Mouse (Mus musculus) spleen, adult 10 weeks (tissue): ENCODE results near the gene Stra6. TPM values are rescaled to one million over a fixed set of nuclear protein-coding genes. Genes with fewer than 3 reads are reported as not detected.

Experiments used
- polyA plus RNA-seq: library from polyadenylated mRNA; stranded (reverse); fragments of 350-450 nt; fragmentation: Illumina TruSeq; extraction: RNeasy Lipid Tissue Mini Kit (QIAGEN cat#74804); gene quantifications from one replicate; pipeline ENCODE4 v1.2.3, GENCODE M21; 2015; ENCODE audit warnings: low replicate concordance; ENCODE audit not compliant: insufficient read depth

The Stra6 gene
- polyA plus RNA-seq = 1.7 TPM

GRCm38 (mm10) chr9:58063531-58063930 lies at the start of gene Stra6:
TSS of gene Stra6 (plus strand) at chr9:58063788.

GRCm38 (mm10) chr9:58118671-58119070 lies 55.1 kb downstream of the Stra6 start, which contains the start of gene Ccdc33:
TSS of gene Ccdc33 (minus strand) at chr9:58118823.

Other genes starting within 250 kb of the Stra6 start
- 45.0 TPM for gene Arid3b, start 227.0 kb upstream of the Stra6 start, polyA plus RNA-seq
- 78.1 TPM for gene Ubl7, start 152.8 kb upstream of the Stra6 start, polyA plus RNA-seq
- 15.8 TPM for gene Sema7a, start 123.7 kb upstream of the Stra6 start, polyA plus RNA-seq
- 1.2 TPM for gene Cyp11a1, start 57.4 kb upstream of the Stra6 start, polyA plus RNA-seq
- not detected for gene Ccdc33, start 55.0 kb downstream of the Stra6 start, polyA plus RNA-seq
- 7.7 TPM for gene Islr, start 140.5 kb downstream of the Stra6 start, polyA plus RNA-seq
- 0.07 TPM for gene Islr2, start 140.5 kb downstream of the Stra6 start, polyA plus RNA-seq
- gene Pml, start 186.0 kb downstream of the Stra6 start, polyA plus RNA-seq = 74.8 TPM
- 42.4 TPM for gene Stoml1, start 189.4 kb downstream of the Stra6 start, polyA plus RNA-seq
- gene Loxl1, start 249.4 kb downstream of the Stra6 start, polyA plus RNA-seq = 3.0 TPM